Mouse (Mus musculus): ENCODE results near the gene Hoxd3. TPM values are rescaled to one million over a fixed set of nuclear protein-coding genes. Genes with fewer than 3 reads are reported as not detected.
A peak's percentile ranks its signal among the peaks of the same experiment; 100 is the strongest.

Hoxd3 gene
- polyA plus RNA-seq (2015; fragmentation: Nextera tagmentation; extraction: Ambion mirVana) = 76.0 and 82.5 TPM in 2 replicates

- H3K27ac ChIP-seq = peak within 1 kb of the TSS; percentile 84
- WGBS = under 1% methylated on average over 65 of the region's 65 CpGs
- peak within 1 kb of the TSS; percentile 70 for H3K9ac ChIP-seq
- peak within 1 kb of the TSS; percentile 38 for H3K4me2 ChIP-seq
- peak; percentile 19; the same call in 1 of the 2 replicates for ATAC-seq (ENCODE audit: low FRiP score)
- H3K4me1 ChIP-seq (replicated peaks) = peaks cover 10% of the 10 kb centered on the region
- H3K36me3 ChIP-seq = no peaks in the 10 kb centered on the region
- peaks cover 96% of the 10 kb centered on the region for H3K27me3 ChIP-seq
- H3K9me3 ChIP-seq = no peaks in the 10 kb centered on the region
- H3K4me3 ChIP-seq = peak within 1 kb of the TSS; percentile 40
Observed at GRCm38 (mm10) chr2:74711721-74712621, at the start of gene Hoxd3, which contains the start of gene Hoxd4. TSS of gene Hoxd3 (plus strand) at chr2:74711927. TSS of gene Hoxd4 (plus strand) at chr2:74711929.

GRCm38 (mm10) chr2:74663291-74663925 lies 48.3 kb upstream of the Hoxd3 start:
- Histone ChIP-seq H3K9ac (no peak overlapping the region), H3K27me3 (peaks cover 99% of the 10 kb centered on the region), H3K4me3 (no peak overlapping the region), H3K36me3 (no peaks in the 10 kb centered on the region), H3K4me1 (replicated peaks) (peaks cover 13% of the 10 kb centered on the region), H3K27ac (no peak overlapping the region), H3K4me2 (no peak overlapping the region), H3K9me3 (no peaks in the 10 kb centered on the region)
- no peak for ATAC-seq (ENCODE audit: low FRiP score)
- 4% methylated on average over 18 of the region's 18 CpGs for WGBS

- ATAC-seq (ENCODE audit: low FRiP score) = no peak
- Histone ChIP-seq H3K4me3 (no peak overlapping the region), H3K27ac (no peak overlapping the region), H3K9ac (no peak overlapping the region), H3K4me2 (no peak overlapping the region), H3K27me3 (peaks cover 99% of the 10 kb centered on the region), H3K9me3 (no peaks in the 10 kb centered on the region), H3K36me3 (no peaks in the 10 kb centered on the region), H3K4me1 (replicated peaks) (peaks cover 11% of the 10 kb centered on the region)
- 3% methylated on average over 7 of the region's 7 CpGs for WGBS
Observed at GRCm38 (mm10) chr2:74666411-74666810, 45.3 kb upstream of the Hoxd3 start.

GRCm38 (mm10) chr2:74667191-74667841 lies 44.4 kb upstream of the Hoxd3 start:
- ATAC-seq (ENCODE audit: low FRiP score) = no peak
- H3K27me3 ChIP-seq = peaks cover 99% of the 10 kb centered on the region
- H3K36me3 ChIP-seq = no peaks in the 10 kb centered on the region
- peaks cover 7% of the 10 kb centered on the region for H3K4me1 ChIP-seq (replicated peaks)
- H3K27ac ChIP-seq = no peak overlapping the region
- H3K4me3 ChIP-seq = no peak overlapping the region
- H3K9me3 ChIP-seq = no peaks in the 10 kb centered on the region
- no peak overlapping the region for H3K9ac ChIP-seq
- WGBS = 1% methylated on average over 36 of the region's 36 CpGs
- H3K4me2 ChIP-seq = no peak overlapping the region

- Histone ChIP-seq H3K4me2 (peak within 1 kb of the TSS; percentile 43), H3K9ac (no peak within 1 kb of the TSS), H3K27ac (no peak within 1 kb of the TSS), H3K9me3 (no peaks in the 10 kb centered on the region), H3K36me3 (no peaks in the 10 kb centered on the region), H3K27me3 (peaks cover 99% of the 10 kb centered on the region), H3K4me3 (peak within 1 kb of the TSS; percentile 25), H3K4me1 (replicated peaks) (peaks cover 11% of the 10 kb centered on the region)
- 0% methylated on average over 27 of the region's 51 CpGs for WGBS
- ATAC-seq (ENCODE audit: low FRiP score) = no peak
Observed at GRCm38 (mm10) chr2:74667842-74668357, 43.8 kb upstream of the Hoxd3 start, which contains the start of gene Hoxd13. TSS of gene Hoxd13 (plus strand) at chr2:74668310.

- Histone ChIP-seq H3K27me3 (peaks cover 99% of the 10 kb centered on the region), H3K4me2 (peak overlapping the region; percentile 43), H3K9ac (no peak overlapping the region), H3K4me1 (replicated peaks) (peaks cover 12% of the 10 kb centered on the region), H3K36me3 (no peaks in the 10 kb centered on the region), H3K4me3 (peak overlapping the region; percentile 25), H3K9me3 (no peaks in the 10 kb centered on the region), H3K27ac (no peak overlapping the region)
- no peak for ATAC-seq (ENCODE audit: low FRiP score)
- 0% methylated on average over 64 of the region's 74 CpGs for whole genome bisulfite sequencing
Observed at GRCm38 (mm10) chr2:74668370-74669229, 43.1 kb upstream of the Hoxd3 start.

GRCm38 (mm10) chr2:74669230-74669578 lies 42.5 kb upstream of the Hoxd3 start:
- H3K4me2 ChIP-seq = no peak overlapping the region
- no peak overlapping the region for H3K27ac ChIP-seq
- H3K4me1 ChIP-seq (replicated peaks) = peaks cover 12% of the 10 kb centered on the region
- H3K36me3 ChIP-seq = no peaks in the 10 kb centered on the region
- H3K9ac ChIP-seq = no peak overlapping the region
- H3K9me3 ChIP-seq = no peaks in the 10 kb centered on the region
- 2% methylated on average over 3 of the region's 3 CpGs for WGBS
- no peak for ATAC-seq (ENCODE audit: low FRiP score)
- H3K4me3 ChIP-seq = no peak overlapping the region
- H3K27me3 ChIP-seq = peaks cover 99% of the 10 kb centered on the region

GRCm38 (mm10) chr2:74669650-74670235 lies 42.0 kb upstream of the Hoxd3 start:
- Histone ChIP-seq H3K4me1 (replicated peaks) (peaks cover 12% of the 10 kb centered on the region), H3K4me2 (no peak overlapping the region), H3K27ac (no peak overlapping the region), H3K9ac (no peak overlapping the region), H3K36me3 (no peaks in the 10 kb centered on the region), H3K4me3 (no peak overlapping the region), H3K9me3 (no peaks in the 10 kb centered on the region), H3K27me3 (peaks cover 99% of the 10 kb centered on the region)
- no peak for ATAC-seq (ENCODE audit: low FRiP score)
- WGBS = 2% methylated on average over 14 of the region's 14 CpGs

- WGBS = 2% methylated on average over 3 of the region's 3 CpGs
- Histone ChIP-seq H3K4me1 (replicated peaks) (peaks cover 12% of the 10 kb centered on the region), H3K4me3 (no peak overlapping the region), H3K9me3 (no peaks in the 10 kb centered on the region), H3K36me3 (no peaks in the 10 kb centered on the region), H3K4me2 (no peak overlapping the region), H3K27me3 (peaks cover 99% of the 10 kb centered on the region), H3K27ac (no peak overlapping the region), H3K9ac (no peak overlapping the region)
- ATAC-seq (ENCODE audit: low FRiP score) = no peak
Observed at GRCm38 (mm10) chr2:74670632-74671188, 41.0 kb upstream of the Hoxd3 start.

- Histone ChIP-seq H3K27me3 (peaks cover 100% of the 10 kb centered on the region), H3K4me3 (no peak overlapping the region), H3K9me3 (no peaks in the 10 kb centered on the region), H3K27ac (no peak overlapping the region), H3K36me3 (no peaks in the 10 kb centered on the region), H3K4me2 (no peak overlapping the region), H3K4me1 (replicated peaks) (peaks cover 12% of the 10 kb centered on the region), H3K9ac (no peak overlapping the region)
- WGBS = 5% methylated on average over 5 of the region's 5 CpGs
- ATAC-seq (ENCODE audit: low FRiP score) = no peak
Observed at GRCm38 (mm10) chr2:74671847-74672246, 39.9 kb upstream of the Hoxd3 start.
